Mouse (Mus musculus): ENCODE results near the gene Krt13. TPM values are rescaled to one million over a fixed set of nuclear protein-coding genes. Genes with fewer than 3 reads are reported as not detected.

The Krt13 gene
- polyA plus RNA-seq, 1 experiment, result 2.9 TPM

GRCm38 (mm10) chr11:100087861-100088260, 33.5 kb downstream of the Krt13 start, which contains the start of gene Krt32:
Gene Krt32 (minus strand): TSS chr11:100088226.
- no peak within 1 kb of the TSS for H3K4me2 ChIP-seq (ENCODE audit: low read depth)
- TF ChIP-seq SRF (IDR thresholded peaks at IDR 0.05; ENCODE audit: control insufficient read depth, insufficient read length, low read depth), result no peak
- no peak for TF ChIP-seq MYOG (IDR thresholded peaks at IDR 0.05; ENCODE audit: control insufficient read depth in 1 of 3, insufficient read depth in 1 of 3, insufficient read length in 2 of 3, low read depth in 2 of 3)
- no peak for TF ChIP-seq POLR2AphosphoS2 (IDR thresholded peaks at IDR 0.05; ENCODE audit: insufficient read length, low read depth)
- TF ChIP-seq TCF12 (IDR thresholded peaks at IDR 0.05; ENCODE audit: insufficient read depth, poor library complexity, severe bottlenecking), result no peak
- TF ChIP-seq TCF3 (IDR thresholded peaks at IDR 0.05; ENCODE audit: insufficient read length, low read depth), result no peak
- TF ChIP-seq USF1 (IDR thresholded peaks at IDR 0.05; ENCODE audit: low read depth), result no peak
- TF ChIP-seq CEBPB (IDR thresholded peaks at IDR 0.05; ENCODE audit: insufficient read depth, poor library complexity, severe bottlenecking), result no peak

GRCm38 (mm10) chr11:100073873-100074272, 47.5 kb downstream of the Krt13 start:
- no peaks in the 10 kb centered on the region for H3K79me2 ChIP-seq (ENCODE audit: control insufficient read depth, insufficient read depth)
- no peak for TF ChIP-seq TCF3 (IDR thresholded peaks at IDR 0.05; ENCODE audit: insufficient read length, low read depth)
- TF ChIP-seq MYOG (IDR thresholded peaks at IDR 0.05; ENCODE audit: control insufficient read depth in 1 of 3, insufficient read depth in 1 of 3, insufficient read length in 2 of 3, low read depth in 2 of 3), result no peak
- TF ChIP-seq CEBPB (IDR thresholded peaks at IDR 0.05; ENCODE audit: insufficient read depth, poor library complexity, severe bottlenecking), result no peak
- TF ChIP-seq USF1 (IDR thresholded peaks at IDR 0.05; ENCODE audit: low read depth), result no peak
- TF ChIP-seq TCF12 (IDR thresholded peaks at IDR 0.05; ENCODE audit: insufficient read depth, poor library complexity, severe bottlenecking), result no peak
- no peak for TF ChIP-seq SRF (IDR thresholded peaks at IDR 0.05; ENCODE audit: control insufficient read depth, insufficient read length, low read depth)
- TF ChIP-seq REST (IDR thresholded peaks at IDR 0.05; ENCODE audit: insufficient read depth, insufficient read length), result no peak
- TF ChIP-seq MAX (IDR thresholded peaks at IDR 0.05; ENCODE audit: low read depth), result no peak
- H3K4me3 ChIP-seq, result no peak overlapping the region
- no peaks in the 10 kb centered on the region for H3K27me3 ChIP-seq (ENCODE audit: control insufficient read depth, insufficient read depth, insufficient read length)
- H3ac ChIP-seq (ENCODE audit: control insufficient read depth, insufficient read length), result no peak overlapping the region
- no peak overlapping the region for H3K4me2 ChIP-seq (ENCODE audit: low read depth)
- no peaks in the 10 kb centered on the region for H3K36me3 ChIP-seq (ENCODE audit: control insufficient read depth, insufficient read depth)

More at GRCm38 (mm10) chr11:100087861-100088260, 33.5 kb downstream of the Krt13 start, which contains the start of gene Krt32:
- Histone ChIP-seq H3K36me3 (ENCODE audit: control insufficient read depth, insufficient read depth) (no peaks in the 10 kb centered on the region), H3ac (ENCODE audit: control insufficient read depth, insufficient read length) (no peak within 1 kb of the TSS), H3K27me3 (ENCODE audit: control insufficient read depth, insufficient read depth, insufficient read length) (peaks cover 9% of the 10 kb centered on the region), H3K4me3 (no peak within 1 kb of the TSS), H3K79me2 (ENCODE audit: control insufficient read depth, insufficient read depth) (no peaks in the 10 kb centered on the region)

Other genes with a start within 250 kb of the Krt13 start
- not detected for gene Krtap9-1, start 248.2 kb downstream of the Krt13 start, polyA plus RNA-seq (2012; fragmentation: generic; extraction: Trizol)
- gene Gm11567, start 242.4 kb downstream of the Krt13 start, polyA plus RNA-seq (2012; fragmentation: generic; extraction: Trizol), result not detected
- not detected for gene Krtap31-1, start 213.6 kb downstream of the Krt13 start, polyA plus RNA-seq (2012; fragmentation: generic; extraction: Trizol)
- not detected for gene Gm11565, start 206.8 kb downstream of the Krt13 start, polyA plus RNA-seq (2012; fragmentation: generic; extraction: Trizol)
- not detected for gene Krtap31-2, start 185.3 kb downstream of the Krt13 start, polyA plus RNA-seq (2012; fragmentation: generic; extraction: Trizol)
- gene Krtap9-5, start 173.1 kb downstream of the Krt13 start, polyA plus RNA-seq (2012; fragmentation: generic; extraction: Trizol), result not detected
- gene Krtap29-1, start 142.5 kb downstream of the Krt13 start, polyA plus RNA-seq (2012; fragmentation: generic; extraction: Trizol), result not detected
- gene Krtap16-1, start 135.0 kb downstream of the Krt13 start, polyA plus RNA-seq (2012; fragmentation: generic; extraction: Trizol), result not detected
- gene Krtap17-1, start 127.6 kb downstream of the Krt13 start, polyA plus RNA-seq (2012; fragmentation: generic; extraction: Trizol), result not detected
- gene Krt33a, start 105.4 kb downstream of the Krt13 start, polyA plus RNA-seq (2012; fragmentation: generic; extraction: Trizol), result not detected
- gene Krt33b, start 91.7 kb downstream of the Krt13 start, polyA plus RNA-seq (2012; fragmentation: generic; extraction: Trizol), result 0.06 TPM
- gene Krt34, start 80.0 kb downstream of the Krt13 start, polyA plus RNA-seq (2012; fragmentation: generic; extraction: Trizol), result not detected
- 0.89 TPM for gene Krt31, start 71.0 kb downstream of the Krt13 start, polyA plus RNA-seq (2012; fragmentation: generic; extraction: Trizol)
- gene Krt32, start 33.3 kb downstream of the Krt13 start, polyA plus RNA-seq (2012; fragmentation: generic; extraction: Trizol), result not detected
- gene Krt35, start 25.3 kb downstream of the Krt13 start, polyA plus RNA-seq (2012; fragmentation: generic; extraction: Trizol), result not detected
- not detected for gene Krt36, start 15.9 kb downstream of the Krt13 start, polyA plus RNA-seq (2012; fragmentation: generic; extraction: Trizol)
- gene Krt15, start 14.4 kb upstream of the Krt13 start, polyA plus RNA-seq (2012; fragmentation: generic; extraction: Trizol), result 0.02 TPM
- 0.85 TPM for gene Krt19, start 27.1 kb upstream of the Krt13 start, polyA plus RNA-seq (2012; fragmentation: generic; extraction: Trizol)
- not detected for gene Krt9, start 71.7 kb upstream of the Krt13 start, polyA plus RNA-seq (2012; fragmentation: generic; extraction: Trizol)
- 9.9 TPM for gene Krt14, start 86.0 kb upstream of the Krt13 start, polyA plus RNA-seq (2012; fragmentation: generic; extraction: Trizol)
- gene Krt16, start 127.3 kb upstream of the Krt13 start, polyA plus RNA-seq (2012; fragmentation: generic; extraction: Trizol), result 0.10 TPM
- not detected for gene Krt17, start 139.5 kb upstream of the Krt13 start, polyA plus RNA-seq (2012; fragmentation: generic; extraction: Trizol)
- not detected for gene Krt42, start 148.3 kb upstream of the Krt13 start, polyA plus RNA-seq (2012; fragmentation: generic; extraction: Trizol)
- gene Eif1, start 198.3 kb upstream of the Krt13 start, polyA plus RNA-seq (2012; fragmentation: generic; extraction: Trizol), result 1,731 TPM
- not detected for gene Gast, start 212.8 kb upstream of the Krt13 start, polyA plus RNA-seq (2012; fragmentation: generic; extraction: Trizol)
- 1.0 TPM for gene Hap1, start 234.6 kb upstream of the Krt13 start, polyA plus RNA-seq (2012; fragmentation: generic; extraction: Trizol)

Data from myocyte (in vitro differentiated cells).